Mouse (Mus musculus) kidney, embryonic 14.5 days (tissue): ENCODE data around the gene Gmds. TPM values are rescaled to one million over a fixed set of nuclear protein-coding genes. Genes with fewer than 3 reads are reported as not detected.

Source experiments
- ATAC-seq: fragments of 200-750 bp; cut with Nextera tagmentation; 2 replicates; pipeline ENCODE4 v1.8.0; 2017; ENCODE audit warnings: moderate number of reproducible peaks, mild to moderate bottlenecking, moderate TSS enrichment, moderate library complexity; ENCODE audit not compliant: low FRiP score, low TSS enrichment
- H3K27ac ChIP-seq: fragments of 300-500 bp; sonication (generic); 2 replicates; pipeline ENCODE4 v1.5.1; 2014; ENCODE audit warnings: low read depth, mild to moderate bottlenecking, low read length, moderate library complexity, mixed read lengths
- H3K27me3 ChIP-seq: fragments of 300-500 bp; sonication (generic); 2 replicates; pipeline ENCODE4 v1.6.1; 2014; ENCODE audit warnings: mild to moderate bottlenecking, low read length; ENCODE audit not compliant: control insufficient read depth, insufficient read depth
- H3K36me3 ChIP-seq: fragments of 300-500 bp; sonication (generic); 2 replicates; pipeline ENCODE4 v1.6.1; 2014; ENCODE audit warnings: low read length, mixed read lengths; ENCODE audit not compliant: control insufficient read depth, insufficient read depth
- H3K4me1 ChIP-seq: fragments of 300-500 bp; sonication (generic); 2 replicates; pipeline ENCODE4 v1.6.1; 2014; ENCODE audit warnings: low read length, mixed read lengths; ENCODE audit not compliant: control insufficient read depth, insufficient read depth
- H3K4me2 ChIP-seq: fragments of 300-500 bp; sonication (generic); replicated peaks from 2 replicates; pipeline ENCODE4 v1.6.1; 2014; ENCODE audit warnings: low read depth, mild to moderate bottlenecking, low read length
- H3K4me3 ChIP-seq: fragments of 300-500 bp; sonication (generic); 2 replicates; pipeline ENCODE4 v1.5.1; 2014; ENCODE audit warnings: mild to moderate bottlenecking, low read length
- H3K9ac ChIP-seq: fragments of 300-500 bp; sonication (generic); 2 replicates; pipeline ENCODE4 v1.6.1; 2014; ENCODE audit warnings: low read depth, mild to moderate bottlenecking, low read length, moderate library complexity
- H3K9me3 ChIP-seq: fragments of 300-500 bp; sonication (generic); 2 replicates; pipeline ENCODE4 v1.6.1; 2016; ENCODE audit warnings: low read length; ENCODE audit not compliant: control insufficient read depth
- WGBS: fragments of 180-500 bp; shearing (Covaris S2); extraction: QIAGEN DNeasy Blood & Tissue Kit; methylation state at CpG from one replicate; pipeline ENCODE4 v1.1.7; 2014; 5-methylcytosine and 5-hydroxymethylcytosine counted together
- polyA plus RNA-seq: library from polyadenylated mRNA; unstranded; fragments of >200 nt; fragmentation: Nextera tagmentation; extraction: Ambion mirVana; gene quantifications from 2 replicates; pipeline ENCODE4 v1.2.1, GENCODE M21; 2014

Gmds gene
- polyA plus RNA-seq, 1 experiment from 2014 or later, result 38.6 TPM

DNA sequence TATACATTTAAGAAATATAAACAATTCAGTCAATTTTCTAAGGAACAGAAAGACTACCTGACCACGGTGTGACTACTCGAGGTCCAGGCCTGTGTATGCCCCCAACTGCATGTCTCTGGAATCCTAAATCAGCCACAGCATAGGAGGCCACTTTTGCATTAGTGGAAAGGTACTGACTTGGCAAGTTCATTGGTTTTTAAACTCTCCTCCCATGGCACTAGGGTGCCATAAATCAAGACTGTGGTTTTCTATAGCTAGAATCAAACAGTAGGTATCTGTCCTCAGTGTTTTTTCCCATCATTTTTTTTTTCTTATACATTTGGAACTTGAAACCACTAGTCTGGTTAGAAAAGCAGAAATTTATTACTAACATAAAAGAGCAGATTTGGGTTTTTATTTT lies 68.8 kb downstream of the Gmds start:
- WGBS, result 43% methylated on average over 2 of the region's 2 CpGs
- Histone ChIP-seq H3K27me3 (no peaks in the 10 kb centered on the region), H3K4me2 (no peak overlapping the region), H3K36me3 (no peaks in the 10 kb centered on the region), H3K4me1 (no peaks in the 10 kb centered on the region), H3K9me3 (no peaks in the 10 kb centered on the region), H3K4me3 (no peak overlapping the region), H3K27ac (no peak overlapping the region), H3K9ac (no peak overlapping the region)
- no peak for ATAC-seq

DNA sequence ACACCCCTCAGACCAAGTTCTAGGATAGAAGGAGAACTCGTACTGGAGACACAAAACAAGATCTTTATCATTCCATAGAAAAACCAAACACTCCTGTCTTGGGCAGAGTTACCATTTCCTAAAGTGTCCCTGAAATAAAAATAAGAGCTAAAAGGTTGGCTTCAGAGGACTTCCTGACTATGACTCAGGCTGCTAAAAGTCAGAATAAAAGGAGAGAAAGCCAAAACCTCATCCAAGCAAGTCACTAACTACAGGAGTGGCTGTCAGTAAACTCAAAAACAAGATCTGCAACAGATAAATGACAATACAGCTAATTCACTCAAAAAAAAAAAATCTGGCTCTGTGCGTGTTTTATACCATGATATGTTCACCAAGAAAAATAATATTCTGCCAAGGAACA lies 69.3 kb downstream of the Gmds start:
- no peaks in the 10 kb centered on the region for H3K9me3 ChIP-seq
- no peaks in the 10 kb centered on the region for H3K36me3 ChIP-seq
- 68% methylated on average over 2 of the region's 2 CpGs for WGBS
- no peaks in the 10 kb centered on the region for H3K4me1 ChIP-seq
- no peak overlapping the region for H3K9ac ChIP-seq
- no peak for ATAC-seq
- H3K27ac ChIP-seq, result no peak overlapping the region
- H3K27me3 ChIP-seq, result no peaks in the 10 kb centered on the region
- no peak overlapping the region for H3K4me2 ChIP-seq
- H3K4me3 ChIP-seq, result no peak overlapping the region

DNA sequence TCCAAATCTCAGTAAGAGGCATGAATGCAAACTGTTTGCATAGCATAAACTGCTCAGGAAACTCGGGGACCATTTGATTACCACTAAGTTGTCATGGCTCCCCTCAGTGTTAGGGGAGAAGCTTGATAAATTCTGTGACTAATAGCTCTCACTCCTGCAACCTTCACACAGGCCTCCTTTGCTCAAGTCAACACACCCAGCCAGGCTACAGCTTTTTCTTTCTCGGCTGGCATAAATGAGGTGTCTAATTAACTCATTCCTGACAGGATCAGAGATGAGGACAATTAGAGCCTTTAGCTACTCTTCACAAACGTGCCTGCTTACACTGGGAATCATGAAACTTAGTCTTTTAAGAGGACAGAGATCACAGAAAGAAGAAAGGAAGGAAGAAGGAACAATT lies 70.3 kb downstream of the Gmds start:
- H3K9ac ChIP-seq, result no peak overlapping the region
- H3K27me3 ChIP-seq, result no peaks in the 10 kb centered on the region
- WGBS, result 21% methylated on average over 3 of the region's 3 CpGs
- H3K27ac ChIP-seq, result no peak overlapping the region
- H3K4me2 ChIP-seq, result no peak overlapping the region
- no peaks in the 10 kb centered on the region for H3K4me1 ChIP-seq
- no peak for ATAC-seq
- H3K4me3 ChIP-seq, result no peak overlapping the region
- no peaks in the 10 kb centered on the region for H3K36me3 ChIP-seq
- H3K9me3 ChIP-seq, result no peaks in the 10 kb centered on the region

- Histone ChIP-seq H3K9ac (no peak overlapping the region), H3K4me3 (no peak overlapping the region), H3K27me3 (no peaks in the 10 kb centered on the region), H3K4me1 (no peaks in the 10 kb centered on the region), H3K4me2 (no peak overlapping the region), H3K27ac (no peak overlapping the region), H3K9me3 (no peaks in the 10 kb centered on the region), H3K36me3 (no peaks in the 10 kb centered on the region)
- WGBS, result 33% methylated on average over 2 of the region's 2 CpGs
- no peak for ATAC-seq
These were observed 71.3 kb downstream of the Gmds start for GRCm38 (mm10) chr13:32267184-32267775.

- H3K27me3 ChIP-seq, result no peaks in the 10 kb centered on the region
These were observed 71.8 kb downstream of the Gmds start for GRCm38 (mm10) chr13:32266721-32267120.

DNA sequence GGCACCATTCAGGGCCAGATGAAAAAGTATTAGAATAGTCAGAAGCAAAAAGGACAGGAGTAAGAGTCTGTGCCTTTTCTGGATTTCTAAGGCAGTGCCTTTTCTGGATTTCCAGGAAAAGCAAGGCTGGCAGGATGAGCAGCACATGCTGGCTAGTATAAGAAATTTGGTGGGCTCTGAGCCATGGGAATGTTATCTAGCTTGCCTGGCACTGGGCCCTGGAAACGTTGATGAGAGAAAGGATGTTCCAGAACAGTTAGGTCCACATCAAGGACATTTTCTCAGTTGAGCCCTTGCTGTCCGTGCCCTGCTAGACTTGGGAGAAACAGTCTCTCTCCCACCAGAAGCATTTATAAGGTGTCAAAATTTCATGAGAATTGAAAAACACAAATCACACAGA lies 82.4 kb downstream of the Gmds start:
- no peaks in the 10 kb centered on the region for H3K27me3 ChIP-seq
- H3K4me3 ChIP-seq, result no peak overlapping the region
- H3K27ac ChIP-seq, result no peak overlapping the region
- H3K4me1 ChIP-seq, result no peaks in the 10 kb centered on the region
- no peak overlapping the region for H3K9ac ChIP-seq
- H3K9me3 ChIP-seq, result no peaks in the 10 kb centered on the region
- no peak overlapping the region for H3K4me2 ChIP-seq
- ATAC-seq, result no peak
- 83% methylated on average over 2 of the region's 2 CpGs for WGBS
- H3K36me3 ChIP-seq, result no peaks in the 10 kb centered on the region

More at GRCm38 (mm10) chr13:32266721-32267120, 71.8 kb downstream of the Gmds start:
- Histone ChIP-seq H3K9me3 (no peaks in the 10 kb centered on the region), H3K4me3 (no peak overlapping the region), H3K9ac (no peak overlapping the region), H3K36me3 (no peaks in the 10 kb centered on the region), H3K27ac (no peak overlapping the region), H3K4me2 (no peak overlapping the region), H3K4me1 (no peaks in the 10 kb centered on the region)
- WGBS, result 33% methylated on average over 3 of the region's 3 CpGs
- no peak for ATAC-seq

DNA sequence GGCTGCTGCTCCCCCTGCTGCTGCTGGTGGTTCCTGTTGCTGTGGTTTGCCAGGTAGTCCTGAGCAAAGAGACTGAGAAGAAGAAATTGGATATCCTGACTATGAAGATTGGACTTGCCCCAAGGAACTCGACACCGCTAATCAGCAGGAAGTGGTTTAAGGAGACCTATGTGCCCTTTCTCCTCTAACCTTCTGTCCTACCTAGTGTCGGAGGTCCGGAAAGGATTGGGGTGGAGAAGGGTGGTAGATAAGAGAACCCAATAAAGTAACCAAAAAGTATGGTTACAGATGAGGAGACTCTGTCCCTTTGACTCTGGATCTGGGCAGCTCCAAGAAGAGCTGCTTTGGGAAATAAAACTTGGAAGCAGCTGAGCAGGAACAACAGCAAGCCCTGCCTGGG lies 86.3 kb downstream of the Gmds start:
- no peak for ATAC-seq
- no peak overlapping the region for H3K4me3 ChIP-seq
- no peak overlapping the region for H3K9ac ChIP-seq
- no peaks in the 10 kb centered on the region for H3K4me1 ChIP-seq
- no peaks in the 10 kb centered on the region for H3K27me3 ChIP-seq
- no peak overlapping the region for H3K27ac ChIP-seq
- H3K4me2 ChIP-seq, result no peak overlapping the region
- H3K9me3 ChIP-seq, result no peaks in the 10 kb centered on the region
- H3K36me3 ChIP-seq, result no peaks in the 10 kb centered on the region
- WGBS, result 44% methylated on average over 4 of the region's 4 CpGs

- no peaks in the 10 kb centered on the region for H3K27me3 ChIP-seq
- no peak overlapping the region for H3K27ac ChIP-seq
- no peaks in the 10 kb centered on the region for H3K4me1 ChIP-seq
- no peak overlapping the region for H3K4me3 ChIP-seq
- H3K9me3 ChIP-seq, result no peaks in the 10 kb centered on the region
- no peak overlapping the region for H3K4me2 ChIP-seq
- no peak for ATAC-seq
- 35% methylated on average over 4 of the region's 4 CpGs for WGBS
- no peak overlapping the region for H3K9ac ChIP-seq
- no peaks in the 10 kb centered on the region for H3K36me3 ChIP-seq
These were observed 96.3 kb downstream of the Gmds start for GRCm38 (mm10) chr13:32242200-32242599.

DNA sequence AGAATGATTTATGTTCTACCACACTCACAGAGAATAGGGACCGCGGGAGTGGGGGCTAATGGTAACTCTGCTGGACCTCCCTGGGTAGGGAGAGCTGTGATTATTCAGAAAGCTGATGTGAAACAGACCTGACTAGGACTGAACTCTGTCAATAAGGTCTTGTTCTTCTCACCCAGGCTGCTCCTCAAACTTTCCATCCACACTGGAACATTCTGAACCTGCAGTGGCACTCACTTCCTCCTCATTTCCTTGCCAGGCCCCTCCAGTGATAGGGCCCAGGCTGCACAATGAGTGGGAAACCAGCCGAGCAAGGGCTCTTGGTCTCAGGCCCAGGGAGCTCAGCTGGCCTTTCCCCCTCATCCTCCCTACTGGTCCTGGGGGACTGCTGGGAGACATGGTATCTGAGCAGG lies 102.3 kb downstream of the Gmds start:
- Histone ChIP-seq H3K4me2 (no peak overlapping the region), H3K9me3 (no peaks in the 10 kb centered on the region), H3K4me3 (no peak overlapping the region), H3K27ac (no peak overlapping the region), H3K9ac (no peak overlapping the region), H3K27me3 (no peaks in the 10 kb centered on the region), H3K36me3 (no peaks in the 10 kb centered on the region), H3K4me1 (no peaks in the 10 kb centered on the region)
- WGBS, result 23% methylated on average over 3 of the region's 3 CpGs
- ATAC-seq, result no peak
